Mouse (Mus musculus): ENCODE measurements around the gene Gm10721. TPM values are rescaled to one million over a fixed set of nuclear protein-coding genes. Genes with fewer than 3 reads are reported as not detected.
"Not testable (repeated sequence)": the region's sequence is repeated elsewhere in the genome, so short reads cannot be mapped to it uniquely, and the experiment has no call there.

Gm10721 gene
- not detected for total RNA-seq (2021)
- long read RNA-seq, experiment 1 = 0 reads
- long read RNA-seq, experiment 2 = 0 reads

DNA sequence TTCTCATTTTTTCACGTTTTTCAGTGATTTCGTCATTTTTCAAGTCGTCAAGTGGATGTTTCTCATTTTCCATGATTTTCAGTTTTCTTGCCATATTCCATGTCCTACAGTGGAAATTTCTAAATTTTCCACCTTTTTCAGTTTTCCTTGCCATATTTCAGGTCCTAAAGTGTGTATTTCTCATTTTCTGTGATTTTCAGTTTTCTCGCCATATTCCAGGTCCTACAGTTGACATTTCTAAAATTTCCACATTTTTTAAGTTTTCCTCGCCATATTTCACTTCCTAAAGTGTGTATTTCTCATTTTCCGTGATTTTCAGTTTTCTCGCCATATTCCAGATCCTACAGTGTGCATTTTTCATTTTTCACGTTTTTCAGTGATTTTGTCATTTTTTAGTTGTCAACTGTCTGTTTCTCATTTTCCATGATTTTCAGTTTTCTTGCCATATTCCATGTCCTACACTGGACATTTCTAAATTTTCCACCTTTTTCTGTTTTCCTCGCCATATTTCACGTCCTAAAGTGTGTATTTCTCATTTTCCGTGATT is at the start of gene Gm10721:
Gene Gm10721 (plus strand): TSS at position 408 of the 547 bp plus-strand sequence.
- intact Hi-C loops (cut with DNase I); DNase-seq (ENCODE audit: low spot score in 2 of 2): not testable (repeated sequence)

DNA sequence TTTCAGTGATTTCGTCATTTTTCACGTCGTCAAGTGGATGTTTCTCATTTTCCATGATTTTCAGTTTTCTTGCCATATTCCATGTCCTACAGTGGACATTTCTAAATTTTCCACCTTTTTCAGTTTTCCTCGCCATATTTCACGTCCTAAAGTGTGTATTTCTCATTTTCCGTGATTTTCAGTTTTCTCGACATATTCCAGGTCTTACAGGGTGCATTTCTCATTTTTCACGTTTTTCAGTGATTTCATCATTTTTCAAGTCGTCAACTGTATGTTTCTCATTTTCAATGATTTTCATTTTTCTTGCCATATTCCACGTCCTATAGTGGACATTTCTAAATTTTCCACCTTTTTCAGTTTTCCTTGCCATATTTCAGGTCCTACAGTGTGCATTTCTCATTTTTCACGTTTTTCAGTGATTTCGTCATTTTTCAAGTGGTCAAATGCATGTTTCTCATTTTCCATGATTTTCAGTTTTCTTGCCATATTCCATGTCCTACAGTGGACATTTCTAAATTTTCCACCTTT is 12.4 kb upstream of the Gm10721 start, which contains the start of gene Gm10722:
Gene Gm10722 (plus strand): TSS at position 478 of the 528 bp plus-strand sequence.
- DNase-seq (ENCODE audit: low spot score in 2 of 2) = peak in 1 of 2 experiments; percentile 8
- intact Hi-C loops (cut with DNase I) = not testable (repeated sequence)

- intact Hi-C loops (cut with DNase I) = not testable (repeated sequence)
- peak; percentile 2 to 51 for DNase-seq (ENCODE audit: low spot score in 2 of 2)
Observed at GRCm38 (mm10) chr9:3001006-3001405, 11.9 kb upstream of the Gm10721 start.

DNA sequence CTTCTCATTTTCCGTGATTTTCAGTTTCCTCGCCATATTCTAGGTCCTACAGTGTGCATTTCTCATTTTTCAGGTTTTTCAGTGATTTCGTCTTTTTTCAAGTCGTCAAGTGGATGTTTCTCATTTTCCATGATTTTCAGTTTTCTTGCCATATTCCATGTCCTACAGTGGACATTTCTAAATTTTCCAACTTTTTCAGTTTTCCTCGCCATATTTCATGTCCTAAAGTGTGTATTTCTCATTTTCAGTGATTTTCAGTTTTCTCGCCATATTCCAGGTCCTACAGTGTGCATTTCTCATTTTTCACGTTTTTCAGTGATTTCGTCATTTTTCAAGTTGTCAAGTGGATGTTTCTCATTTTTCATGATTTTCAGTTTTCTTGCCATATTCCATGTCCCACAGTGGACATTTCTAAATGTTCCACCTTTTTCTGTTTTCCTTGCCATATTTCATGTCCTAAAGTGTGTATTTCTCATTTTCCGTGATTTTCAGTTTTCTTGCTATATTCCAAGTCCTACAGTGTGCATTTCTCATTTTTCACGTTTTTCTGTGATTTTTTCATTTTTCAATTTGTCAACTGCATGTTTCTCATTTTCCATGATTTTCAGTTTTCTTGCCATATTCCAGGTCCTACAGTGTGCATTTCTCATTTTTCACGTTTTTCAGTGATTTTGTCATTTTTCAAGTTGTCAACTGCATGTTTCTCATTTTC is 10.8 kb upstream of the Gm10721 start:
- DNase-seq (ENCODE audit: low spot score in 2 of 2) = peak; percentile 100
- intact Hi-C loops (cut with DNase I) = not testable (repeated sequence)

GRCm38 (mm10) chr9:3002794-3003396 is 10.0 kb upstream of the Gm10721 start, which contains the start of gene Gm11168:
Gene Gm11168, plus strand, starts transcription at chr9:3003346.
- DNase-seq (ENCODE audit: low spot score in 2 of 2); intact Hi-C loops (cut with DNase I): not testable (repeated sequence)

- DNase-seq (ENCODE audit: low spot score in 2 of 2); intact Hi-C loops (cut with DNase I): not testable (repeated sequence)
Observed at GRCm38 (mm10) chr9:3006179-3006578, 6.8 kb upstream of the Gm10721 start.

- intact Hi-C loops (cut with DNase I) = not testable (repeated sequence)
- peak; percentile 91 to 98 for DNase-seq (ENCODE audit: low spot score in 2 of 2)
Observed at GRCm38 (mm10) chr9:3006636-3007035, 6.3 kb upstream of the Gm10721 start.

GRCm38 (mm10) chr9:3007272-3007671 is 5.7 kb upstream of the Gm10721 start:
- intact Hi-C loops (cut with DNase I); DNase-seq (ENCODE audit: low spot score in 2 of 2): not testable (repeated sequence)

DNA sequence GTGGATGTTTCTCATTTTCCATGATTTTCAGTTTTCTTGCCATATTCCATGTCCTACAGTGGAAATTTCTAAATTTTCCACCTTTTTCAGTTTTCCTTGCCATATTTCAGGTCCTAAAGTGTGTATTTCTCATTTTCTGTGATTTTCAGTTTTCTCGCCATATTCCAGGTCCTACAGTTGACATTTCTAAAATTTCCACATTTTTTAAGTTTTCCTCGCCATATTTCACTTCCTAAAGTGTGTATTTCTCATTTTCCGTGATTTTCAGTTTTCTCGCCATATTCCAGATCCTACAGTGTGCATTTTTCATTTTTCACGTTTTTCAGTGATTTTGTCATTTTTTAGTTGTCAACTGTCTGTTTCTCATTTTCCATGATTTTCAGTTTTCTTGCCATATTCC is 3.6 kb upstream of the Gm10721 start:
- DNase-seq (ENCODE audit: low spot score in 2 of 2); intact Hi-C loops (cut with DNase I): not testable (repeated sequence)

GRCm38 (mm10) chr9:3012054-3012621 is 802 bp upstream of the Gm10721 start:
- intact Hi-C loops (cut with DNase I) = not testable (repeated sequence)

DNA sequence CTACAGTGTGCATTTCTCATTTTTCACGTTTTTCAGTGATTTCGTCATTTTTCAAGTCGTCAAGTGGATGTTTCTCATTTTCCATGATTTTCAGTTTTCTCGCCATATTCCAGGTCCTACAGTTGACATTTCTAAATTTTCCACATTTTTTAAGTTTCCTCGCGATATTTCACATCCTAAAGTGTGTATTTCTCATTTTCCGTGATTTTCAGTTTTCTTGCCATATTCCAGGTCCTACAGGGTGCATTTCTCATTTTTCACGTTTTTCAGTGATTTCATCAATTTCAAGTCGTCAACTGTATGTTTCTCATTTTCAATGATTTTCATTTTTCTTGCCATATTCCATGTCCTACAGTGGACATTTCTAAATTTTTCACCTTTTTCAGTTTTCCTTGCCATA is 2.4 kb downstream of the Gm10721 start, which contains the start of gene Gm10720:
Gene Gm10720 (plus strand): TSS at position 301 of the 400 bp plus-strand sequence.
- intact Hi-C loops (cut with DNase I); DNase-seq (ENCODE audit: low spot score in 2 of 2): not testable (repeated sequence)

More at GRCm38 (mm10) chr9:3012054-3012621, 802 bp upstream of the Gm10721 start:
- not testable (repeated sequence) for DNase-seq (ENCODE audit: low spot score in 2 of 2)

GRCm38 (mm10) chr9:3015896-3016295 is 3.0 kb downstream of the Gm10721 start:
- DNase-seq (ENCODE audit: low spot score in 2 of 2) = peak in 1 of 2 experiments; percentile 6
- intact Hi-C loops (cut with DNase I) = not testable (repeated sequence)

DNA sequence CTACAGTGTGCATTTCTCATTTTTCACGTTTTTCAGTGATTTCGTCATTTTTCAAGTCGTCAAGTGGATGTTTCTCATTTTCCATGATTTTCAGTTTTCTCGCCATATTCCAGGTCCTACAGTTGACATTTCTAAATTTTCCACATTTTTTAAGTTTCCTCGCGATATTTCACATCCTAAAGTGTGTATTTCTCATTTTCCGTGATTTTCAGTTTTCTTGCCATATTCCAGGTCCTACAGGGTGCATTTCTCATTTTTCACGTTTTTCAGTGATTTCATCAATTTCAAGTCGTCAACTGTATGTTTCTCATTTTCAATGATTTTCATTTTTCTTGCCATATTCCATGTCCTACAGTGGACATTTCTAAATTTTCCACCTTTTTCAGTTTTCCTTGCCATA is 4.2 kb downstream of the Gm10721 start, which contains the start of gene Gm10719:
Gene Gm10719 (plus strand): TSS at position 301 of the 400 bp plus-strand sequence.
- DNase-seq (ENCODE audit: low spot score in 2 of 2); intact Hi-C loops (cut with DNase I): not testable (repeated sequence)

DNA sequence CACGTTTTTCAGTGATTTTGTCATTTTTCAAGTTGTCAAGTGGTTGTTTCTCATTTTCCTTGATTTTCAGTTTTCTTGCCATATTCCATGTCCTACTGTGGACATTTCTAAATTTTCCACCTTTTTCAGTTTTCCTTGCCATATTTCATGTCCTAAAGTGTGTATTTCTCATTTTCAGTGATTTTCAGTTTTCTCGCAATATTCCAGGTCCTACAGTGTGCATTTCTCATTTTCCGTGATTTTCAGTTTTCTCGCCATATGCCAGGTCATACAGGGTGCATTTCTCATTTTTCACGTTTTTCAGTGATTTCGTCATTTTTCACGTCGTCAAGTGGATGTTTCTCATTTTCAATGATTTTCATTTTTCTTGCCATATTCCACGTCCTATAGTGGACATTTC is 6.0 kb downstream of the Gm10721 start:
- intact Hi-C loops (cut with DNase I) = not testable (repeated sequence)
- peak; percentile 13 to 90 for DNase-seq (ENCODE audit: low spot score in 2 of 2)

DNA sequence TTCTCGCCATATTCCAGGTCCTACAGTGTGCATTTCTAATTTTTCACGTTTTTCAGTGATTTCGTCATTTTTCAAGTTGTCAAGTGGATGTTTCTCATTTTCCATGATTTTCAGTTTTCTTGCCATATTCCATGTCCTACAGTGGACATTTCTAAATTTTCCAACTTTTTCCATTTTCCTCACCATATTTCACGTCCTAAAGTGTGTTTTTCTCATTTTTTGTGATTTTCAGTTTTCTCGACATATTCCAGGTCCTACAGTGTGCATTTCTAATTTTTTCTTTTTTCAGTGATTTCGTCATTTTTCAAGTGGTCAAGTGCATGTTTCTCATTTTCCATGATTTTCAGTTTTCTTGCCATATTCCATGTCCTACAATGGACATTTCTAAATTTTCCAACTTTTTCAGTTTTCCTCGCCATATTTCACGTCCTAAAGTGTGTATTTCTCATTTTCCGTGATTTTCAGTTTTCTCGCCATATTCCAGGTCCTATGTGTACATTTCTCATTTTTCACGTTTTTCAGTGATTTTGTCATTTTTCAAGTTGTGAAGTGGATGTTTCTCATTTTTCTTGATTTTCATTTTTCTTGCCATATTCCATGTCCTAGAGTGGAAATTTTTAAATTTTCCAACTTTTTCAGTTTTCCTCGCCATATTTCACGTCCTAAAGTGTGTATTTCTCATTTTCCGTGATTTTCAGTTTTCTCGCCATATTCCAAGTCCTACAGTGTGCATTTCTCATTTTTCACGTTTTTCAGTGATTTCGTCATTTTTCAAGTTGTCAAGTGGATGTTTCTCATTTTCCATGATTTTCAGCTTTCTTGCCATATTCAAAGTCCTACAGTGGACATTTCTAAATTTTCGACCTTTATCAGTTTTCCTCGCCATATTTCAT is 7.1 kb downstream of the Gm10721 start:
- intact Hi-C loops (cut with DNase I) = not testable (repeated sequence)
- peak; percentile 72 to 90 for DNase-seq (ENCODE audit: low spot score in 2 of 2)

DNA sequence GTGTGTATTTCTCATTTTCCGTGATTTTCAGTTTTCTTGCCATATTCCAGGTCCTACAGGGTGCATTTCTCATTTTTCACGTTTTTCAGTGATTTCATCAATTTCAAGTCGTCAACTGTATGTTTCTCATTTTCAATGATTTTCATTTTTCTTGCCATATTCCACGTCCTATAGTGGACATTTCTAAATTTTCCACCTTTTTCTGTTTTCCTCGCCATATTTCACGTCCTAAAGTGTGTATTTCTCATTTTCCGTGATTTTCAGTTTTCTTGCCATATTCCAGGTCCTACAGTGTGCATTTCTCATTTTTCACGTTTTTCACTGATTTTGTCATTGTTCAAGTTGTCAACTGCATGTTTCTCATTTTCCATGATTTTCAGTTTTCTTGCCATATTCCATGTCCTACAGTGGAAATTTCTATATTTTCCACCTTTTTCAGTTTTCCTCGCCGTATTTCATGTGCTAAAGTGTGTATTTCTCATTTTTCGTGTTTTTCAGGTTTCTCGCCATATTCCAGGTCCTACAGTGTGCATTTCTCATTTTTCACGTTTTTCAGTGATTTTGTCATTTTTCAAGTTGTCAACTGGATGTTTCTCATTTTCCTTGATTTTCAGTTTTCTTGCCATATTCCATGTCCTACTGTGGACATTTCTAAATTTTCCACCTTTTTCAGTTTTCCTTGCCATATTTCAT is 9.5 kb downstream of the Gm10721 start:
- peak; percentile 75 to 90 for DNase-seq (ENCODE audit: low spot score in 2 of 2)
- intact Hi-C loops (cut with DNase I) = not testable (repeated sequence)

DNA sequence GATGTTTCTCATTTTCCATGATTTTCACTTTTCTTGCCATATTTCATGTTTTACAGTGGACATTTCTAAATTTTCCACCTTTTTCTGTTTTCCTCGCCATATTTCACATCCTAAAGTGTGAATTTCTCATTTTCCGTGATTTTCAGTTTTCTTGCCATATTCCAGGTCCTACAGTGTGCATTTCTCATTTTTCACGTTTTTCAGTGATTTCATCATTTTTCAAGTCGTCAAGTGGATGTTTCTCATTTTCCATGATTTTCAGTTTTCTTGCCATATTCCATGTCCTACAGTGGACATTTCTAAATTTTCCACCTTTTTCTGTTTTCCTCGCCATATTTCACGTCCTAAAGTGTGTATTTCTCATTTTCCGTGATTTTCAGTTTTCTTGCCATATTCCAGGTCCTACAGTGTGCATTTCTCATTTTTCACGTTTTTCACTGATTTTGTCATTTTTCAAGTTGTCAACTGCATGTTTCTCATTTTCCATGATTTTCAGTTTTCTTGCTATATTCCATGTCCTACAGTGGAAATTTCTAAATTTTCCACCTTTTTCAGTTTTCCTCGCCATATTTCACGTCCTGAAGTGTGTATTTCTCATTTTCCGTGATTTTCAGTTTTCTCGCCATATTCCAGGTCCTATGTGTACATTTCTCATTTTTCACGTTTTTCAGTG is 10.5 kb downstream of the Gm10721 start, which contains the start of gene Gm10718:
Gene Gm10718 (plus strand): TSS at position 236 of the 673 bp plus-strand sequence.
- DNase-seq (ENCODE audit: low spot score in 2 of 2) = peak; percentile 8 to 34

More for the DNA sequence above, 10.5 kb downstream of the Gm10721 start, which contains the start of gene Gm10718:
- intact Hi-C loops (cut with DNase I) = not testable (repeated sequence)
